Mouse (Mus musculus) megakaryocyte-erythroid progenitor cell, adult 5-6 weeks (primary cell): ENCODE measurements at regions not wholly inside any gene's neighbourhood (a gene's known extent, or its start where the extent isn't known, plus 50 kb on each side); places are given as distances from the start of the nearest gene placed in this dataset.

Source experiments
- ATAC-seq: replicated peaks from 2 replicates; pipeline ENCODE4 v1.8.0; 2016; ENCODE audit warnings: mild to moderate bottlenecking, inconsistent platforms; ENCODE audit not compliant: severe bottlenecking, poor library complexity, low FRiP score, low TSS enrichment

DNA sequence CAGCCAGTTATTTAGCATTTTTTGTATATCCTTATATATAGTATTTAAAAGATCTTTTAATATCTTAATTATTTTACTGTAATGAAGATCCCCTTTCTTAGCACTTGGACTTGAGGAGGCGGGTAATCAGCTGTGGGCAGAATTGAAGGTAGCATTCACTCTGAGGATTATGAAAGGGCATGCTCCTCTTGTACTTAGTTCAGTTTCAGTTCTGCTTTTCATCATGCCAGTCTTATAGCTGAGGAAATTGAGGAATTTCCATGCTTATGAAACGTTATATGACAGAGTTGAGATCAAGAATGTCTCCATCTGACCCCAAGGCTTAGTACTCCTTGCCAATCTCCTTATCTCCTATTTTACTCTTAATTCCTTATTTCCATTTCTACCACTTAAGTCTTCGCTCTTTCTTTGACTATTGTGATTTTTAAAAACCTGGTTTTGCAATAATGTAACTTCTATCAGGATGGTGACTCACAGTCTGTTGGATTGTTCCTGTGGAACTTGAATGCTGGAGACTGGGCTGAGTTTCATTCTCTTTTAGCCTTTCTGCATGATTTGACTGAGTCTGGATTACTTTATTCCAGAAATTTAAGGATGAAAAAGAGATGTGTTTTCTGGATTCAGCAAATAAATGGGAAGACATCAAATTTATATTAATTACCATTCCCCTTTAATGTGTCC is 133.6 kb downstream of the Papss1 start:
- ATAC-seq, result no peak

- no peak for ATAC-seq
Measured at GRCm38 (mm10) chr3:131703134-131703533, 138.6 kb downstream of the Papss1 start.

DNA sequence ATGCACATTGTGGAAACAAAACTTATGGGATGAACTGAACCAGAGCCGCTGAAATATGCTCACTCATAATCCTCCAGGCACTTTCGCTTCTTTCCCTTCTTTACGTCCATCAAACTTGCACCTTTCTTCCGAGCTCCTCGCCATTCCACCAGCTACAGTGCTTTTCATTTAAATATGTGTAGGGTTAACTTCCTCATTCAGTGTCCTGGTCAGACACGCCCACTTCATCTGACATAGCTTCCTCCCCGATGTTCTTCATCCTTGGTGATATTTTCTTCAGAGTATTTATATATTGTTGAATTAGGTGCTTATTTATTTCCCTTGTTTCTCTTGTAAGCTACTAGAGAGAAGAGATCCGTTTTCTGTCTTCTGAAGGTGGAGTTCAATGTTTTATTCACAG is 149.0 kb downstream of the Papss1 start:
- ATAC-seq, result no peak

GRCm38 (mm10) chr3:131718761-131719160 is 154.2 kb downstream of the Papss1 start:
- no peak for ATAC-seq

GRCm38 (mm10) chr3:131728618-131729017 is 164.1 kb downstream of the Papss1 start:
- no peak for ATAC-seq

DNA sequence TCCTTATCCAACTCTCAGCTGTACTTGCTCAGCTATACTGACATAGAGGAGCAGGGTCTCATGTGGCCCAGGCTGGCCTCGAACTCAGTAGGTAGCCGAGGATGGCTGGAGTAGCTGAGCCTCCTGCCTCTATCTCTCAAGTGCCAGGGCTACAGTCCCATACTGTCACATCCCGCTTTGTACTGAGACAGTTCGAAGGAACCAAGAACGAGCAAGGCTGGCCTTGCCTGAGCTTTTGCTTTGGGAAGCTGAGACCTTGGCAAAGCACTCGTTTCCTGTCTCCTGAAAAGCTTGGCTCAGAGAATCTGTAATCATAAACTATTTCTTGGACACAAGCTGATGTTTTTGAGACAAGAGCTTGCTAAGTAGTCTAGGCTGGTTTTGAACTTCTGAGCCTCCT is 169.7 kb downstream of the Papss1 start:
- no peak for ATAC-seq

GRCm38 (mm10) chr3:131737461-131737860 is 172.9 kb downstream of the Papss1 start:
- no peak for ATAC-seq

- no peak for ATAC-seq
Measured at GRCm38 (mm10) chr3:131737953-131738598, 173.5 kb downstream of the Papss1 start.

DNA sequence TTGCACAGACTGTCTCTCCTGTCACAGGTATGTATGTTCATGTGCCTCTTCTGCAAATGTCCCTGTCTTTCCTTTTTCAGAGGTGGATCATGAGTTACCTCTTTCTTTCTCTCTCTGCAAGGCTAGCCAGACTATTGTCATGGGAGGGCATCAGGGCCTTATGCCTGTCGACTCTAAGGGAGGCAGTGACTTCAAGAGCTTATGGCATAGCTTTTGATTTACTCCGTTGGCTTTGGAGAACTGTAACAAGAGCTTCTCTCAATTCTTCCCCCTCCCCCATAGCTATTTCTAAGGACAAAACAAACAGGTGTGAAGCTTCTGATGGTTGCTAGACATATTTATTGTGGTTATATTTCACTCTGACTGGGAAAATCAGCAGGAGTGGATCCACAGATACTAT is 191.0 kb downstream of the Papss1 start:
- no peak for ATAC-seq

DNA sequence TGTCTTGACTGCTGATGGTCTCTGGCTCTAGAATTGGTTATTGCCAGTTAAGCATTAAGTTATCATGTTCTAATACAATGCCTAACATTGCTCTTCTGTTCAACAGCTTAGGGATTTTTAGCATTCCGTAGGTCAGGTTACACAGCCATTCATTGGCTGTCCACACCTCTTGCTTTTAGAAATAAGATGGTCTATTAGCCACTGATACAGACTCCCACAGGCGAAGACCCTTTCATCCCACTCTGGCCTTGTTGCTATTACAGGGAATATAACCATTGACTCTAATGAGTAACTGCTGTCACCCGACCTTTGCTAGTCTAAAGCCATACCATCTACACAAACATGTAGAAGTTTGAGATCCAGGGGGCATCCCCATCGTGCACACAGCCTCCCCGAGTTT is 191.6 kb downstream of the Papss1 start:
- ATAC-seq, result no peak

- ATAC-seq, result no peak
Measured at GRCm38 (mm10) chr3:131769976-131770375, 205.4 kb downstream of the Papss1 start.

- no peak for ATAC-seq
Measured at GRCm38 (mm10) chr3:131770486-131770885, 205.9 kb downstream of the Papss1 start.

DNA sequence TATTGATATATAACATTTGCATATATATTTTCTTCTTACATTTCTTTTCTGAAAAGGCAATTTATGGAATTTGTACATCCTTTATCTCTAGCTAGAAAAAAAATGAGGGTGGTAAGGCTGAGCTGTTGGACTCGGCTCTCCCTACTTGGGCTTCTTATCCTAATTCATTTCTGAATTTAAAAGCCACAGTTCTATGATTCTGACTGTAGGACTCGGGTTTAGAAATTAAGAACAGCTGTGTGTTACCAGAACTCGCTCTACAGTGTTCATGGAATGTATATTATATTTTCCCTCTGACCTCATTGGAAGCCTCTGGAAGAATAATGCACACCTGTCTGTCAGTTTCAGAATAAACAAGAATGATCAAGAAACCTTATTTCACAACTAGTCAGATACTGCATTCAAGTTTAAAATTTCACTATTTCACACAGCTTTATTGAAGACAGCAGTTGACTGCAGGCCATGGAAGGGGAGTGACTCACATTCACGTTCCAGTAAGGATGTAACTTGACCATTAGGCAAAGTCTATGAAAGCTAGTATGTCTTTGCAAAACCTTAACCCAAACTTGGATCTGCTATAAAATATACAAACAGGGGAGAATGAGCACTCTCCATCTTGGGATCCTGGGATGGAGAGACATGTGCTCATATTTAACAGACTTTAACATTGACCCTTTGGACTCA is 207.4 kb downstream of the Papss1 start:
- no peak for ATAC-seq

- no peak for ATAC-seq
Measured at GRCm38 (mm10) chr3:131772593-131772992, 208.0 kb downstream of the Papss1 start.

GRCm38 (mm10) chr3:131775431-131775830 is 210.9 kb downstream of the Papss1 start:
- ATAC-seq, result no peak

DNA sequence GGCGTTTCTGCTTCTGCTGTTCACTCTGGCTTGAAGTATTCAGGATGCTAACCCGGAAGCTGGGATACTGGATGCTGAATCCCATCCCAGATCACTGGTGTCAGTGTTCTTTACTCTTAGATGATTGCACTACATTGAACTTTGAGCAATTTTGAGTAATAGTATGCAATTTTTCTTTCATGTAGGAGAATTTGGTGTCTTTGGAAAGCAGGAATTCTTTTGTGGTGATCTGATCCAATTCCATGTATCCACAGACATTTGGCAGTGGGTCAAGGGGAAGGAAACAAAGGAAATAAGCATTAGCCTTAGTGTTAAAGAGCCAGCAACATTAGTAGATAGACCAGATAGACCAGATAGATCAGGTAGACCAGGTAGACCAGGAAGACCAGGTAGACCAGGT is 212.1 kb downstream of the Papss1 start:
- ATAC-seq, result no peak

DNA sequence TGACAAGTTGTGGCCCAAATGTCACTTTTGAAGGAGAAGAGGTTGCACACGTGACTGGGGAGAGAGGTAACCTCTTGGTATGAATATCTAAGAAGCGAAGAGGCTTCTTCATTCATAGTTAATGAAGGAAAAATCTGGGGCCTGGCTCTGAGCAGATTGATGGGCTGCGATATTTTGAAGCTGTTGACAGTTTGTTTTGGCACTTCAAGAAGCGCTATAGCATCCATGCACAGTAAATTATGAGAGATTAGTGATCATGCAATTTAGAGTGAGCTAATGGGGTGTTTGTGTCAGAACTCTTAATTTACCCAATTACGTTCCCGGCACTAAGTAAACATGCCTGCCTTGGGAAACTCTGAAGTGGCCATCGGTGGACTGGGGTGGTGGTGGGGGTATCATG is 215.2 kb downstream of the Papss1 start:
- no peak for ATAC-seq

DNA sequence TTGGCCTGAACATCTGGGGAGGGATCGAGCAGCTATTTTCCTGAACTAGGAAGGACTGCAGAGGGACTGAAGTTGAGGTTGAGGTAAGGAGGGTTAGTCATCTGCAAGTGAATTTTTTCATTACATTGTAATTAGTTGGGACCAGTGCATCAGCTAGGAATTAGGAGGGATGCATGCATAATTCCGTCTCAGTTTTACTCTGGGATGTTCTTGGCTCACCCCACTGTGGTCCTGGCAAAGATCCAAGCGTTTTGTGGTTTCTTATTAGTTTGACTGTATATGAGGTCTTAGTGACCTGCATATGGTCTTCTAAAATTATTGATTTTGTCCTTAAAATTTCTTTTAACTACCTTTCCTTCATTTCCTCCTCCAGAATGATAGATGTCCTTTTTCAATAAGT is 221.0 kb downstream of the Papss1 start:
- no peak for ATAC-seq

DNA sequence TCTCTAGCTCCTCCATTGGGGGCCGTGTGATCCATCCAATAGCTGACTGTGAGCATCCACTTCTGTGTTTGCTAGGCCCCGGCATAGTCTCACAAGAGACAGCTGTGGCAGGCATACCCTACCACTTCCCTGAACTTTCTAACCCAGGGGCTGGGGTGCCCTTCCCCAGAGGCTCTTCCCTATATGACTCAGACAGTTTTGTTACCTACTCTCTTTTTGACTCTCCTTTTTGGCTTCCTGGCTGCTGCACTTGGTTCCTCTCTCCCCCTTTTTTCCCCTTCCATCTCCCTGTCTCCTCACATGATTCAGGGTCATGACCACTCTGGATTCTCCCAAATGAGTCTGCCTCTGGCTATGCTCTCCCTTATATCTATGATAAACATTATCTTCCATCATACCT is 223.8 kb downstream of the Papss1 start:
- no peak for ATAC-seq

DNA sequence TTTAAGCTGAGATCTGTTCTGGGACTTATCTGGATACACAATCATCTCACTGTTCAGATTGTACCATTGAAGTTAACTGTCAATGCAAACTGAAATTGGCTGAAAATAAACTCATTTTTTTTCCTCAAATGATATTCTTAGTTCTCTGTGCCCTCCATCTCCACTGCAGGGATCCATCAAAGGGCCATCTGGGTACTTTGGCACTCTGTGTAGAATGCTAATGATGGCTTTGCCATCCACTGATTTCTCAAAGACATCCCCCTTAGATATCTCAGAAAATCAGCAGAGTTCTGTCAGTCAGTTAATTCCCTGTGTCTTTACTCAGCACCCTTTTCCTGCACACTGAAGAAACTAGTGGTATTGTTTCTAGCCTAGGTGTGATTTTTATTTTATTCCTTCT is 224.6 kb downstream of the Papss1 start:
- no peak for ATAC-seq

DNA sequence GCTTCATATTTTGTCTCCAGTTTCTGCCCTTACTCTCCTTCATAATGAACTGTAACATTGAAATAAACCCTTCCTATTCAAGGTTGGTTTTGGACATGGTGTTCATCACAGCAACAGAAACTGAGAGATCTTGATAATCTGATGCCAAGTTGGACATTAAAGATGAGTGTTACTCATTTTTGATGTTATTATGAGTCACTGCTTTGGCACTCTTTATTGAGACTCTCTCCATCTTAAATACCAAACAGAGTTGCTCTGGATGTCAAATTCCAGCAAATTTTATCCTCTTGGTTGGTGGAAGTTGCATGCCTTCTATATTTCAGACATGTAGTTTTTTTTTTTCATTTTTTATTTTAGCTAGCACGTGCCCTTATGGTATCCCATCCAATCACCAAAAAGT is 229.5 kb downstream of the Papss1 start:
- no peak for ATAC-seq
